Mouse (Mus musculus): ENCODE measurements around the gene Rab9.

- TF ChIP-seq CTCF (conservative IDR thresholded peaks at IDR 0.05; ENCODE audit: low read length) (no peak), NANOG (IDR thresholded peaks at IDR 0.05; ENCODE audit: borderline replicate concordance, low read length) (no peak)
These were observed at the start of gene Rab9 for GRCm38 (mm10) chrX:166479365-166479983.
